Mouse (Mus musculus) embryonic stem cell, embryonic (primary cell): Measurements from ENCODE around the gene Chd4.

Experiments used
- CTCF ChIA-PET, 4 experiments: fragments of 300-600 bp in 2 of 4; fragments of 350-600 bp in 2 of 4; sonication (Branson Sonifier 250); formaldehyde crosslinking; loops; one replicate each; lab custom pipeline; 2022; ENCODE audit warnings: inconsistent platforms in 2 of 4; lab: Charles Lee
- POLR2A ChIA-PET, 4 experiments: fragments of 300-600 bp in 2 of 4; fragments of 350-600 bp in 2 of 4; sonication (Branson Sonifier 250); formaldehyde crosslinking; loops; one replicate each; lab custom pipeline; 2022; ENCODE audit warnings: antibody characterized with exemption in 4 of 4, inconsistent platforms in 1 of 4; lab: Charles Lee

Gene Chd4

GRCm38 (mm10) chr6:125095391-125096278, at the start of gene Chd4:
TSS of gene Chd4 (plus strand) at chr6:125095981.
- ChIA-PET POLR2A (interaction anchor here in 3 of 4 experiments (0.5 to 2.5 kb wide), 38 partner anchors 8 to 384 kb away, joined by 3 to 14 read pairs (median 4); partner anchors contain the start of genes Mrpl51 (in 2 of the 3) and Ncapd2 (in 2 of the 3)), CTCF (interaction anchor here (0.8 to 1.9 kb wide), 6 partner anchors 14 to 248 kb away, joined by 3 to 4 read pairs (median 3); partner anchors contain the start of gene Lpar5 (in 1 of the 4))

- ChIA-PET POLR2A (interaction anchor here in 3 of 4 experiments (0.6 to 4.3 kb wide), 21 partner anchors 16 to 217 kb away, joined by 3 to 24 read pairs (median 4); partner anchors contain the start of genes Mlf2 (in 2 of the 3), Zfp384 (in 2 of the 3), Cdca3 (in 1 of the 3) and Mrpl51 (in 1 of the 3)), CTCF (interaction anchor here (0.5 to 2.2 kb wide), 32 partner anchors 12 to 229 kb away, joined by 3 to 15 read pairs (median 4); partner anchors contain the start of genes Lpar5 (in 2 of the 4) and Mlf2 (in 1 of the 4))
Measured at GRCm38 (mm10) chr6:125046691-125047090, 49.1 kb upstream of the Chd4 start.

DNA sequence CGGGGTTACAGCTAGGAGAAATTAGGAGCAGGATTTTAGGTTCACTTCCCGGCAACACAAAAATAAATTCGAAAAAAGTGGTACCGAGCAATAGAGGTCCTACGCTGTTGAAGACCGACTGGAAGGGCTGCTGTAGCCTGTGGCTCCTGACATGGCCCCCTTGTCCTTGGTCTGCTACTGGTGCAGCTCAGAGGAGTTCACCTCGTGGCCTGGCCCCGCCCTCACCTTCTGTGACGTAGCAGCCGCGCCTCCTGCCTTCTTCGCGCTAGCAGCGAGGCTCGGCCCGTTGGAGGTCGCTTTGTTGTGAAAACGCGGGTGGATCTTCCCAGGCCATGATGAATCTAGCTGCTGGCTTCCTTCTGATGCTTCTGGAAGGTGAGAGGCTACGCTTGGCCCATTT, 46.1 kb upstream of the Chd4 start, which contains the start of gene Acrbp:
Acrbp (plus strand) TSS at position 12 of the 400 bp plus-strand sequence.
- ChIA-PET CTCF (interaction anchor here (0.6 to 2.7 kb wide), 16 partner anchors 9 to 220 kb away, joined by 3 to 8 read pairs (median 4); partner anchors contain the start of genes Mlf2 (in 2 of the 4), Cdca3 (in 1 of the 4) and Usp5 (in 1 of the 4)), POLR2A (interaction anchor here in 3 of 4 experiments (0.5 to 4.3 kb wide), 43 partner anchors 8 to 365 kb away, joined by 3 to 24 read pairs (median 4); partner anchors contain the start of genes Zfp384 (in 3 of the 3), Cdca3 (in 2 of the 3), Usp5 (in 2 of the 3) and Emg1 (in 1 of the 3))

- ChIA-PET POLR2A (interaction anchor here in 3 of 4 experiments (0.7 to 3.6 kb wide), 14 partner anchors 9 to 394 kb away, joined by 3 to 21 read pairs (median 4); partner anchors contain the start of genes Grcc10 (in 1 of the 3), Ltbr (in 1 of the 3) and Zfp384 (in 1 of the 3)), CTCF (interaction anchor here (0.6 to 2.7 kb wide), 24 partner anchors 9 to 770 kb away, joined by 3 to 11 read pairs (median 4); partner anchors contain the start of genes Lpar5 (in 2 of the 4) and Zfp384 (in 1 of the 4))
Measured at GRCm38 (mm10) chr6:125051237-125051636, 44.5 kb upstream of the Chd4 start.

- ChIA-PET POLR2A (interaction anchor here in 3 of 4 experiments (0.6 to 4.2 kb wide), 15 partner anchors 8 to 320 kb away, joined by 3 to 30 read pairs (median 5); partner anchors contain the start of genes Acrbp (in 1 of the 3), Grcc10 (in 1 of the 3), Mrpl51 (in 1 of the 3) and Ncapd2 (in 1 of the 3)), CTCF (interaction anchor here in 3 of 4 experiments (0.8 to 2.2 kb wide), 9 partner anchors 10 to 202 kb away, joined by 4 to 8 read pairs (median 5); partner anchors contain the start of gene Acrbp (in 2 of the 3))
Measured at GRCm38 (mm10) chr6:125061493-125061892, 34.3 kb upstream of the Chd4 start.

DNA sequence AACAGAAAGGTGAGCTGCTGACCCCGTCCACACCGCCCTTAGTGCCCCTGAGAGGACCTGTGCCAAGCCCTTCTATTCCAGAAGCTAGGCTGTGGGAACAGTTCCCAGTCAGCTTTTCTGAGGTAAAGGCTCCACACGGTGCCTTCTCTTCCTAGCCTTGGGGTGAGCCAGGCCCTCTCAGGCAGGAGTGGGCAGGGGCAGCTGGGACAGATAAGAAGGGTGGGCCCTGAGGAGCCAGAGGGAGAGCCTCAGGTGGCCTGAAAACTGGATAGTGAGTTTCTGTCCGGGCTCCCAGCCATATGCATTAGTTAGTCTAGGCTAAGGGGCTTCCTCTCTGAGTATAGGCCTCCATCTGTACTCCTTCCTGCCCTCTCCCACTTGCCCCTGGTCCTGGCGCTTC, 33.3 kb upstream of the Chd4 start:
- ChIA-PET POLR2A (interaction anchor here in 3 of 4 experiments (0.6 to 4.2 kb wide), 17 partner anchors 9 to 257 kb away, joined by 3 to 30 read pairs (median 5); partner anchors contain the start of genes Acrbp (in 2 of the 3), Mrpl51 (in 1 of the 3), Ncapd2 (in 1 of the 3) and Zfp384 (in 1 of the 3)), CTCF (interaction anchor here in 2 of 4 experiments (0.9 to 2.9 kb wide), 5 partner anchors 9 to 13 kb away, joined by 3 to 9 read pairs (median 4); partner anchors contain the start of gene Acrbp (in 1 of the 2))

DNA sequence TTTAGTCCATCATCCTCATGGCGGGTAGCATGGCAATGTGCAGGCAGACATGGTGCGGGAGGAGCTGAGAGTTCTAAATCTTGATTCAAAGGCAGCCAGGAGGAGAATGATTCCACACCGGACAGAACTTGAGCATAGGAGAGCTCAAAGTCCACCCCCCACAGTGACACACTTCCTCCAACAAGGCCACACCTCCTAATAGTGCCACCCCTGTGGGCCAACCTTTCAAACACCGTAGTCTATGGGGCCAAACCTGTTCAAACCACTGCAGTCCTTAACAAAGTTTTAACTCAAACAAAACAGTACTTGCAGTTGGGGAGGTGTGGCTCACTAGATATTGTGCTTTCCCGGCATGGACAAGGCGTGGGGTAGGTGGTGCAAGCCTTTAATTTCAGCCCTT, 31.9 kb upstream of the Chd4 start:
- POLR2A ChIA-PET: interaction anchor here (0.7 to 4.2 kb wide), 24 partner anchors 8 to 325 kb away, joined by 3 to 30 read pairs (median 4); partner anchors contain the start of genes Mrpl51 (in 2 of the 4), Ncapd2 (in 2 of the 4), Acrbp (in 1 of the 4) and Grcc10 (in 1 of the 4)

GRCm38 (mm10) chr6:125065223-125065622, 30.6 kb upstream of the Chd4 start:
- POLR2A ChIA-PET: interaction anchor here in 1 of 4 experiments (2.9 kb wide), 1 partner anchor 236 kb away, joined by 11 read pairs; the partner anchor contains the start of genes Cdca3 and Usp5

More for the DNA sequence above, 31.9 kb upstream of the Chd4 start:
- CTCF ChIA-PET: interaction anchor here (0.5 to 2.9 kb wide), 11 partner anchors 10 to 149 kb away, joined by 3 to 10 read pairs (median 4); partner anchors contain the start of genes Mlf2 (in 1 of the 4) and Mrpl51 (in 1 of the 4)

GRCm38 (mm10) chr6:125067571-125067995, 28.2 kb upstream of the Chd4 start, which contains the start of gene Lpar5:
TSS of gene Lpar5 (plus strand) at chr6:125067920.
- ChIA-PET POLR2A (interaction anchor here (0.6 to 3.4 kb wide), 39 partner anchors 9 to 864 kb away, joined by 3 to 18 read pairs (median 4); partner anchors contain the start of genes Grcc10 (in 2 of the 4), Mrpl51 (in 2 of the 4), Ncapd2 (in 2 of the 4) and Zfp384 (in 2 of the 4)), CTCF (interaction anchor here (0.5 to 2.9 kb wide), 31 partner anchors 9 to 402 kb away, joined by 3 to 21 read pairs (median 4); partner anchors contain the start of gene Acrbp (in 1 of the 4))

More at GRCm38 (mm10) chr6:125065223-125065622, 30.6 kb upstream of the Chd4 start:
- CTCF ChIA-PET: interaction anchor here in 3 of 4 experiments (0.7 to 2.9 kb wide), 3 partner anchors 14 to 40 kb away, joined by 3 to 9 read pairs (median 6); no protein-coding TSS in a partner anchor

DNA sequence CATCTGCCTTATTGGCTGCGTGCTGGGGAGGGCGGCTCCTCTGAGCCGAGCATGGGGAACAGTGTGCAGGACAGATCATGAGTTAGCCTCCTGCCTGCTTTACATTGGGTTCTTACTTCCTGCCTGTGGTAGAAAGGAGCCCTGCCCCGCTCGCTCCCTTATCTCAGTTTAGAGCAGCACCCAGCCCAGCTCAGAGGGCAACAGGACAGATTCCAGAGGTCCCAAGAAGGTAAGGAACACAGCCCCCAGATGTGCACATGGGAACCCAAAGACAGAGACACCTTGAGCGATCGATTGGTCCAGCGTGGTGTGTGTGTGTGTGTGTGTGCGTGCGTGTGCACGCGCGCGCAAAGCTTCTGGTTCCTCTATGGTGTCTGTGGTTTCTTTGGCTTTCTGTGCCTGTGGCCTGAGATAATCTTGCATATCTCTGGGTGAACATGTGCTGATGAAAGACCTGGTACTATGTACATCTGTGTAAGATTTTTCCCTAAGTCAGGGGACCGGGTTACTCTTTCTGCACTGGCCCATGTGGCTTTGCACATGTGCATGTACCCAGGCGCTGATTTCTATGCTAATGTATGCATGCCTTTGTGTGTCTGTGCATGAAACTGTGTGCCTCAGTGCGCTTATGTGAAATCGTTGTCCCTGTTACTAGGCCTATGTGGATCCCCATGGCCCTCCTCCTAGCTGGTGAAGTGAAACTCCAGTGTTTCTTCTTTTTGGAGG, 24.4 kb upstream of the Chd4 start:
- CTCF ChIA-PET: interaction anchor here (0.6 to 2.5 kb wide), 7 partner anchors 13 to 224 kb away, joined by 3 to 9 read pairs (median 5); no protein-coding TSS in a partner anchor
- POLR2A ChIA-PET: interaction anchor here in 3 of 4 experiments (0.6 to 5.4 kb wide), 21 partner anchors 10 to 359 kb away, joined by 3 to 30 read pairs (median 4); partner anchors contain the start of genes Emg1 (in 1 of the 3), Gapdh (in 1 of the 3), Grcc10 (in 1 of the 3) and Phb2 (in 1 of the 3)

DNA sequence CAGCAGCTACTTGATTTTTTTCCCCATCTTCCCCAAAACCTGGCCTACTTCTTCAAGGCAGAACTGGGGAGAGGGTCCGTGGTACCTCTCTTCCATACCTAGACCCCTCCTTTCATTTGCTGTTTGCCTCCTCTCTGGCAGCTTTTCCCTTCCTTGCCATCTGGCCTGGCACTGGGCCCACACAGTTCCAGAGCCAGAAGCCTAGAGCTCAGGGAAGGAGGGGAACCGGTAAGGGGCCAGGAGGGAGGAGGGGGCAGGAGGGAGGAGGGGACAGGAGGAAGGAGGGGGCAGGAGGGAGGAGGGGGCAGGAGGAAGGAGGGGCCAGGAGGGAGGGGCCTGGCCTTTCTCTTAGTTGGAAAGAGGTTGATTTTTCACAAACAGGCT, 23.9 kb upstream of the Chd4 start:
- POLR2A ChIA-PET: interaction anchor here in 3 of 4 experiments (0.5 to 5.4 kb wide), 15 partner anchors 10 to 331 kb away, joined by 3 to 30 read pairs (median 4); partner anchors contain the start of genes Acrbp (in 2 of the 3) and Grcc10 (in 1 of the 3)

GRCm38 (mm10) chr6:125073825-125074224, 22.0 kb upstream of the Chd4 start:
- ChIA-PET CTCF (interaction anchor here (0.6 to 1.6 kb wide), 12 partner anchors 8 to 226 kb away, joined by 3 to 6 read pairs (median 4); partner anchors contain the start of gene Acrbp (in 1 of the 4)), POLR2A (interaction anchor here (0.5 to 5.4 kb wide), 22 partner anchors 8 to 333 kb away, joined by 3 to 30 read pairs (median 3); partner anchors contain the start of genes Acrbp (in 1 of the 4), Gapdh (in 1 of the 4), Grcc10 (in 1 of the 4) and Mlf2 (in 1 of the 4))

More for the DNA sequence above, 23.9 kb upstream of the Chd4 start:
- CTCF ChIA-PET: interaction anchor here in 3 of 4 experiments (0.7 to 1.6 kb wide), 3 partner anchors 13 to 224 kb away, joined by 3 to 8 read pairs (median 3); no protein-coding TSS in a partner anchor

DNA sequence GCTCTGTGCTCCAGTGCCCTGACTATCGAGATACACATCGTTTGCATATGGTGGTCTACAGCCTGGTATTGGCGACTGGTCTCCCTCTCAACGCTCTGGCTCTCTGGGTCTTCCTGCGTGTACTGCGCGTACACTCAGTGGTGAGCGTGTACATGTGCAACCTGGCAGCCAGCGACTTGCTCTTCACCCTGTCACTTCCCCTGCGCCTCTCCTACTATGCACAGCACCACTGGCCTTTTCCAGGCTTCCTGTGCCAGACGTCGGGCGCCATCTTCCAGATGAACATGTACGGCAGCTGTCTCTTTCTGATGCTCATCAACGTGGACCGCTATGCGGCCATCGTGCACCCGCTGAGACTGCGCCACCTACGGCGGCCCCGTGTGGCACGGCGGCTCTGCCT, 14.4 kb upstream of the Chd4 start:
- ChIA-PET CTCF (interaction anchor here (0.6 to 2.8 kb wide), 29 partner anchors 8 to 379 kb away, joined by 3 to 21 read pairs (median 4); partner anchors contain the start of genes Acrbp (in 2 of the 4), Lpar5 (in 2 of the 4), Atn1 (in 1 of the 4) and Zfp384 (in 1 of the 4)), POLR2A (interaction anchor here (0.5 to 3.3 kb wide), 28 partner anchors 8 to 340 kb away, joined by 3 to 24 read pairs (median 4); partner anchors contain the start of genes Lpar5 (in 2 of the 4), Acrbp (in 1 of the 4), Gapdh (in 1 of the 4) and Grcc10 (in 1 of the 4))

DNA sequence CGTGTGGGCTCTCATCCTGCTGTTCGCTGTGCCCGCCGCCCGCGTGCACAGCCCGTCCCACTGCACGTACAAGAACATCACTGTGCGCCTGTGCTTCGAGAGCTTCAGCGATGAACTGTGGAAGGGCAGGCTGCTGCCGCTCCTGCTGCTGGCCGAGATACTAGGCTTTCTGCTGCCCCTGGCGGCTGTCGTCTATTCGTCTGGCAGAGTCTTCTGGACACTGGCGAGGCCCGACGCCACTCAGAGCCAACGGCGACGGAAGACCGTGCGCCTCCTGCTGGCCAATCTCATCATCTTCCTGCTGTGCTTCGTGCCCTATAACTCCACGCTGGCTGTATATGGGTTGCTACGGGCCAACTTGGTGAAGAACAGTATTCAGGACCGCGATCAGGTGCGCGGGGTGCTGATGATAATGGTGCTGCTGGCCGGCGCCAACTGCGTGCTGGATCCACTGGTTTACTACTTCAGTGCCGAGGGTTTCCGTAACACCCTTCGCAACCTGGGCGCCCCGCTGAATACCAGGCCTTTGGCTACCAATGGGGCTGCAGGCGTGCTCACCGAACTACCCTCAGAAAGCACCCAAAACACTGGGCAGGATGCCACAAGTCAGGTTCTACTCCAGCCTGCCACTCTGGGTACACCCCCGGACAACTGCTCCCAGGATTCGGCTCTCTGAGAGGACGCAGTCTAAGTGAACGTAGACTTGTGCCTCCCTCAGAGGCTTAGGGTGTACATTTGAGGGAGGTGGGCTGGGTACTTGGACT, 13.8 kb upstream of the Chd4 start:
- POLR2A ChIA-PET: interaction anchor here (0.5 to 3.3 kb wide), 28 partner anchors 9 to 341 kb away, joined by 3 to 24 read pairs (median 4); partner anchors contain the start of genes Lpar5 (in 2 of the 4), Acrbp (in 1 of the 4), Gapdh (in 1 of the 4) and Grcc10 (in 1 of the 4)
- CTCF ChIA-PET: interaction anchor here (0.6 to 2.8 kb wide), 32 partner anchors 8 to 379 kb away, joined by 3 to 21 read pairs (median 4); partner anchors contain the start of genes Acrbp (in 2 of the 4), Lpar5 (in 2 of the 4), Atn1 (in 1 of the 4) and Zfp384 (in 1 of the 4)
